Mouse (Mus musculus) small intestine, adult 2 months (tissue): ENCODE measurements around the gene Kif26a. TPM values are rescaled to one million over a fixed set of nuclear protein-coding genes. Genes with fewer than 3 reads are reported as not detected.

Source experiments
- H3K27ac ChIP-seq: fragments of 200-500 bp; 2 replicates; pipeline ENCODE4 v1.5.1; 2012; ENCODE audit warnings: low read depth, low read length, control low read depth, inconsistent platforms; ENCODE audit not compliant: insufficient read depth
- H3K27me3 ChIP-seq: fragments of 200-500 bp; 2 replicates; pipeline ENCODE4 v1.6.1; 2012; ENCODE audit warnings: mild to moderate bottlenecking, moderate library complexity, low read length, inconsistent platforms; ENCODE audit not compliant: control insufficient read depth, insufficient read depth
- H3K36me3 ChIP-seq: fragments of 200-500 bp; 2 replicates; pipeline ENCODE4 v1.6.1; 2012; ENCODE audit warnings: mild to moderate bottlenecking, low read length, control low read depth, inconsistent platforms; ENCODE audit not compliant: control insufficient read depth, insufficient read depth
- H3K4me1 ChIP-seq: fragments of 200-500 bp; 2 replicates; pipeline ENCODE4 v1.6.1; 2012; ENCODE audit warnings: low read length, inconsistent platforms, mixed read lengths; ENCODE audit not compliant: control insufficient read depth, insufficient read depth, insufficient read length
- H3K4me3 ChIP-seq: fragments of 200-500 bp; 2 replicates; pipeline ENCODE4 v1.5.1; 2012; ENCODE audit warnings: low read depth, mild to moderate bottlenecking, control low read depth, inconsistent platforms, low read length, moderate library complexity
- CTCF ChIP-seq: fragments of 200-500 bp; IDR thresholded peaks from 2 replicates; pipeline ENCODE4 v1.5.1; 2012; ENCODE audit warnings: low read depth, mild to moderate bottlenecking, control low read depth, inconsistent platforms, low read length, moderate library complexity, mixed read lengths; ENCODE audit not compliant: insufficient replicate concordance, insufficient read length; ENCODE audit errors: extremely low read depth
- POLR2A ChIP-seq: fragments of 200-500 bp; IDR thresholded peaks from 2 replicates; pipeline ENCODE4 v1.6.1; 2012; ENCODE audit warnings: low read depth, mild to moderate bottlenecking, control low read depth, inconsistent platforms, low read length, moderate library complexity
- WGBS: fragments of 180-500 bp; shearing (Covaris S2); methylation state at CpG from one replicate; pipeline ENCODE4 v1.1.7; 2018; 5-methylcytosine and 5-hydroxymethylcytosine counted together
- polyA plus RNA-seq: library from polyadenylated mRNA; depleted of rRNA; stranded (reverse); fragments of >200 nt; gene quantifications from 2 replicates; pipeline ENCODE4 v1.2.3, GENCODE M21; 2012; rRNA removed

The Kif26a gene
- polyA plus RNA-seq, 1 experiment: 2.7 TPM

DNA sequence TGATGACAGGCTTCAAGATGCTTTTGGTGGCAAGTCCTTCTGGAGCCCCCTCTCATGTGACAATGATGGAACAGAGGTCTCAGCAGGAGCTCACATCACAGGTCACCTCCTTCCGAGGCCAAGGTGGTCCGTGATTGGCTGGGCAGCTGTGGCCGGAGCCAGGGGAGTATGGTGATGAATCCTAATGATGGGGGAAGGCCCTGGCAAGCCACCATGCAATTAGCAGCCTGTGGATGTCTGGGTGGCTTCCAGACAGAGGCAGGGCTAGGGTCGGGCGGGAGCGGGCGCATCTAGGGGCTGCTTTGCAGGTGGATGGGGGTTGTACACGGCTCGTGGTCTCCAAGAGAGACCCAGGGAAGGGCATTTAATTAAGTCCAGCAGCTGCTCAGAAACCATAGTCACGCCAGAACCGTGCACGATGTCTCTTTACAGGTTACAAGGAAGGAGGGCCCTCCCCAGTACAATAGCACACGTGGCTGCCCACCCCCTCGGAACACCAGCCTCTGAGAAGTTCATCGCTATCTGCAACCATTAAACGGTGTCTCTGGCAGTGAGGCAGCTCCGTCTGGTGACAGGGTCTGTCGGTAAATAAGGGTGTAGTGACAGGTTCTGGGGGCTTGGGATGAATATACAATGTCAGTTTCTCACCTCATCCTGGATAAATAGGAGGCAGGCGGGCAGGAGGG, 75.9 kb downstream of the Kif26a start:
- Histone ChIP-seq H3K4me1 (no peaks in the 10 kb centered on the region), H3K36me3 (no peaks in the 10 kb centered on the region), H3K27ac (no peak overlapping the region), H3K4me3 (no peak overlapping the region), H3K27me3 (no peaks in the 10 kb centered on the region)
- WGBS: 67% methylated on average over 19 of the region's 19 CpGs
- TF ChIP-seq POLR2A (no peak), CTCF (no peak)

DNA sequence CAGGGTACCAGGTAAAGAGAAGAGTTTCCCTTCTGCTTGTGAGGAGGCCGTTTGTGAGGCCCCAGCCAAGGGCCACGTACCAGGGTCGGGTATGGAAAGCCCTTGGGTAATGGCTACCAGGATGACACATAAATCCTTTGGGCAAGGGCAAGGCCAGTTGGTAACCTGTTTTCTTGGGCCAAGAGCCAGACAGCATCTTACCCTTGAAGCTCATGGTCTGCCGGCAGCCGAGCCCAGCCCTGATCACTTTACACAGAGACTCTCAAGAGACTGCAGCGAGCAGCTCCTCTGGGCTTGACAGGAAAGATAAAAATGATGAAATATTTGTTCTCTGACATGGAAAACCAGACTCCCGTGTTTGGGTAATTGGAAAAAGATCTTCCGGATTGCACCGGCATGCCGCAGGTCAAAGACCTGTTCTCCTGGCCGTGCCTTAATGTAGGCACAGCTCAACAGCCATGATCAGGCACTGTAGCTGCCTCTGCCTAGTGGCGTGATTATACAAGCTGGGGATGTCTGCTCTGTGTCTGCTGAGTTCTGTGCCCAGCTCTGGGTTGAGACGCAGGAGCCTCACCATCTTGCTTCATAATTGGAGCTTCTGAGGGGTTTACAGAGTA, 77.8 kb downstream of the Kif26a start:
- 55% methylated on average over 13 of the region's 13 CpGs for WGBS
- no peak overlapping the region for H3K27ac ChIP-seq
- H3K4me3 ChIP-seq: no peak overlapping the region
- TF ChIP-seq CTCF: no peak
- no peak for TF ChIP-seq POLR2A
- no peaks in the 10 kb centered on the region for H3K4me1 ChIP-seq
- H3K27me3 ChIP-seq: no peaks in the 10 kb centered on the region
- no peaks in the 10 kb centered on the region for H3K36me3 ChIP-seq

DNA sequence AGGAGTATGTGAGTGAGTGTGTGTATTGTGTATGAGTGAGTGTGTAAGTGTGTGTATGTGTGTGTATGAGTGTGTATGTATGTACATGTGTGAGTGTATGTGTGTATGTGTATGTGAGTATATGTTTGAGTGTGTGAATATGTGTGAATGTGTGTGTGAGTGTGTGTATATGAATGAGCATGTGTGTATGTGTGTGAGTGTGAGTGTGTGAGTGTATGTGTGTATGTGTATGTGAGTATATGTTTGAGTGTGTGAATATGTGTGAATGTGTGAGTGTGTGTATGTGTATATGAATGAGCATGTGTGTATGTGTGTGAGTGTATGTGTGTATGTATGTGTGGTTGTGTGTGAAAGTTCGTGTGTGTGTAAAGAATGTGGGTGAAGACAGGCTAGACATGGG, 80.2 kb downstream of the Kif26a start:
- 60% methylated on average over 1 of the region's 1 CpGs for WGBS
- Histone ChIP-seq H3K4me1 (no peaks in the 10 kb centered on the region), H3K36me3 (no peaks in the 10 kb centered on the region), H3K4me3 (no peak overlapping the region), H3K27me3 (no peaks in the 10 kb centered on the region), H3K27ac (no peak overlapping the region)
- TF ChIP-seq CTCF (no peak), POLR2A (no peak)

GRCm38 (mm10) chr12:112226656-112227055, 80.6 kb downstream of the Kif26a start:
- Histone ChIP-seq H3K4me3 (no peak overlapping the region), H3K4me1 (no peaks in the 10 kb centered on the region), H3K27ac (no peak overlapping the region), H3K36me3 (no peaks in the 10 kb centered on the region), H3K27me3 (no peaks in the 10 kb centered on the region)
- 90% methylated on average over 2 of the region's 2 CpGs for WGBS
- TF ChIP-seq POLR2A: no peak
- no peak for TF ChIP-seq CTCF

- Histone ChIP-seq H3K27ac (no peak overlapping the region), H3K36me3 (no peaks in the 10 kb centered on the region), H3K4me3 (no peak overlapping the region), H3K4me1 (no peaks in the 10 kb centered on the region), H3K27me3 (no peaks in the 10 kb centered on the region)
- 33% methylated on average over 10 of the region's 10 CpGs for WGBS
- TF ChIP-seq CTCF (no peak), POLR2A (no peak)
Measured at GRCm38 (mm10) chr12:112229084-112229483, 83.1 kb downstream of the Kif26a start.

GRCm38 (mm10) chr12:112230196-112230595, 84.2 kb downstream of the Kif26a start:
- Histone ChIP-seq H3K27me3 (no peaks in the 10 kb centered on the region), H3K27ac (no peak overlapping the region), H3K36me3 (no peaks in the 10 kb centered on the region), H3K4me3 (no peak overlapping the region), H3K4me1 (no peaks in the 10 kb centered on the region)
- 62% methylated on average over 2 of the region's 2 CpGs for WGBS
- no peak for TF ChIP-seq CTCF
- TF ChIP-seq POLR2A: no peak

Other genes starting within 250 kb of the Kif26a start
- 12.2 and 22.8 TPM in 2 replicates for gene Ppp1r13b, start 238.1 kb upstream of the Kif26a start, polyA plus RNA-seq
- gene Atp5mpl, start 179.2 kb upstream of the Kif26a start, polyA plus RNA-seq: 17.1 and 34.2 TPM in 2 replicates
- 0.04 and 0.09 TPM in 2 replicates for gene Tdrd9, start 174.6 kb upstream of the Kif26a start, polyA plus RNA-seq
- gene Rd3l, start 164.9 kb upstream of the Kif26a start, polyA plus RNA-seq: not detected in 2 replicates
- gene Aspg, start 39.5 kb upstream of the Kif26a start, polyA plus RNA-seq: 2.4 and 14.5 TPM in 2 replicates